7 mouse cellular contexts compared by ENCODE assay signal in the genomic region with DNA sequence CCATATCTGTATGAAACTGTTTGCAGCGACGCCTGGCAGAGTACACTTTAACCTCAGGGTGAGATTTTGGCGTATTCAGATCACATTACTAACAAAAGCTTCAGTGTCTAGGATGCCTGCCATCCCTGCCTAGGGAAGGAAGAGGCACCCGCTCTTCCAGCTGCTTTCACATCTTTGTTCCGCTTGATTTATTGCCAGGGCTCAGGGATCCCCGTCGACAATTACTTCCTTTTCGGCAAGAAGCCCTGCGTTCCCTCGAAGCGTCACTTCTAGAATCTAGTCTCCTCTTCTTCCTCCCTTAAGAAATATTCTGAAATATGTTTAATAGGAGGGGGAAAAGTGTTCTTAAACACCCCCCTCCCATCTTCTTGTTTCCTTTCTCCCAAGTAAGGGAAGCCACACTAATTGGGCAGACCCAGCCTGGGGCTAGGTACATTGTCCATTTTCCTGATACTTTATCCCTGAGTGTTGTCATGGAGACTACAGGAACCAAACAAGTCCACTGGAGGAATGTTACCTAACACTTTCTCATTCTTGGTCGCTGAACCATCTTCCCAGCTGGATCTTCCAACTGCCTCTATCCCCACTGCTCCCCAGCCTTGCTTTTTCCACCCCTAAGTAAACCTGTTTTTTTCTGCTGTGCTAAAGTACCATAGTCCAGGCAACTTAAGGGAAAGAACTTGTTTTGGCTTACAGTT. TPM values are rescaled to one million over a fixed set of nuclear protein-coding genes. Genes with fewer than 3 reads are reported as not detected.
DNase-seq lines count a peak whose midpoint lies in the region; ATAC-seq lines count a peak whose summit lies in the region.

No protein-coding gene starts in this region.

- peak; percentile 62 for ATAC-seq in forebrain, embryonic 12.5 days (ENCODE audit: low FRiP score)
- peak; percentile 64 for ATAC-seq in hindbrain, embryonic 11.5 days (ENCODE audit: low FRiP score)

- no peaks in the 10 kb centered on the region for H3K27me3 ChIP-seq in forebrain, embryonic 12.5 days
- H3K27me3 ChIP-seq in hindbrain, embryonic 11.5 days (ENCODE audit: control insufficient read depth, insufficient read depth, low read length) = no peaks in the 10 kb centered on the region
- no peaks in the 10 kb centered on the region for H3K27me3 ChIP-seq in midbrain, embryonic 10.5 days (ENCODE audit: low read depth, poor library complexity, severe bottlenecking)

- H3K27ac ChIP-seq in forebrain, embryonic 12.5 days = peak overlapping the region; percentile 50; the same call in 1 of the 2 replicates
- H3K27ac ChIP-seq in hindbrain, embryonic 11.5 days (ENCODE audit: low read depth, low read length) = no peak overlapping the region
- peak overlapping the region; percentile 65 for H3K27ac ChIP-seq in midbrain, embryonic 10.5 days (replicated peaks)

- peak; percentile 8 for DNase-seq in right cerebral cortex, postnatal 14 days
- DNase-seq in right cerebral cortex, adult 2 months (ENCODE audit: low spot score in 2 of 2) = no peak
- peak; percentile 65 for DNase-seq in hindbrain, embryonic 11.5 days (ENCODE audit: low spot score)
- DNase-seq in midbrain, embryonic 10.5 days (ENCODE audit: low spot score) = peak; percentile 39
- DNase-seq in thymus, postnatal 25 days = no peak
- DNase-seq in gastrocnemius, adult 18-20 months (ENCODE audit: low spot score) = no peak

- H3K4me1 ChIP-seq in forebrain, embryonic 12.5 days = peaks cover 20% of the 10 kb centered on the region
- no peaks in the 10 kb centered on the region for H3K4me1 ChIP-seq in hindbrain, embryonic 11.5 days (replicated peaks; ENCODE audit: control insufficient read depth, insufficient read depth, low read length)
- peaks cover 20% of the 10 kb centered on the region for H3K4me1 ChIP-seq in midbrain, embryonic 10.5 days

- H3K4me2 ChIP-seq in forebrain, embryonic 12.5 days = peak overlapping the region; percentile 42
- no peak overlapping the region; the same call in 1 of the 2 replicates for H3K4me2 ChIP-seq in hindbrain, embryonic 11.5 days (replicated peaks; ENCODE audit: low read depth, low read length)

- H3K9ac ChIP-seq in forebrain, embryonic 12.5 days = 0 out of 2 replicates have a peak overlapping the region, but pooled peaks have one; percentile 25
- H3K9ac ChIP-seq in hindbrain, embryonic 11.5 days (ENCODE audit: low read depth, low read length) = peak overlapping the region; percentile 42; the same call in 1 of the 2 replicates

- no peak overlapping the region; the same call in 1 of the 2 replicates for H3K4me3 ChIP-seq in forebrain, embryonic 12.5 days (replicated peaks)
- H3K4me3 ChIP-seq in hindbrain, embryonic 11.5 days (ENCODE audit: low read depth, low read length) = no peak overlapping the region
- H3K4me3 ChIP-seq in midbrain, embryonic 10.5 days = peak overlapping the region; percentile 34

- WGBS in forebrain, embryonic 12.5 days = 3% methylated on average over 12 of the region's 12 CpGs
- 6% methylated on average over 12 of the region's 12 CpGs for WGBS in hindbrain, embryonic 11.5 days
- WGBS in midbrain, embryonic 10.5 days = 12% methylated on average over 12 of the region's 12 CpGs

- H3K36me3 ChIP-seq in forebrain, embryonic 12.5 days (replicated peaks) = no peaks in the 10 kb centered on the region
- no peaks in the 10 kb centered on the region for H3K36me3 ChIP-seq in hindbrain, embryonic 11.5 days (ENCODE audit: control insufficient read depth, insufficient read depth, low read length)
- no peaks in the 10 kb centered on the region for H3K36me3 ChIP-seq in midbrain, embryonic 10.5 days

- H3K9me3 ChIP-seq in forebrain, embryonic 12.5 days = no peaks in the 10 kb centered on the region
- H3K9me3 ChIP-seq in hindbrain, embryonic 11.5 days (ENCODE audit: control insufficient read depth, low read length) = no peaks in the 10 kb centered on the region
- no peaks in the 10 kb centered on the region for H3K9me3 ChIP-seq in midbrain, embryonic 10.5 days (replicated peaks)

RNA-seq across cellular contexts. Expression of a gene that starts 23.0 kb away (rescaled TPM):
- polyA plus RNA-seq in forebrain, embryonic 12.5 days (2016; fragmentation: Nextera tagmentation; extraction: Ambion mirVana) = 25.9 and 28.1 TPM in 2 replicates
- 26.4 and 27.9 TPM in 2 replicates for polyA plus RNA-seq in hindbrain, embryonic 11.5 days (2014; fragmentation: Nextera tagmentation; extraction: Ambion mirVana)
- 27.9 and 33.8 TPM in 2 replicates for polyA plus RNA-seq in midbrain, embryonic 10.5 days (2016; fragmentation: Nextera tagmentation; extraction: Ambion mirVana)
- 1 to 10 TPM; 2.5 to 3.9 TPM for total RNA-seq in gastrocnemius, adult 18-20 months (2021)

RNA-seq across cellular contexts. Expression of a gene that starts 23.8 kb away (rescaled TPM):
- polyA plus RNA-seq in forebrain, embryonic 12.5 days (2016; fragmentation: Nextera tagmentation; extraction: Ambion mirVana) = 16.9 and 17.1 TPM in 2 replicates
- 19.1 and 19.5 TPM in 2 replicates for polyA plus RNA-seq in hindbrain, embryonic 11.5 days (2014; fragmentation: Nextera tagmentation; extraction: Ambion mirVana)
- polyA plus RNA-seq in midbrain, embryonic 10.5 days (2016; fragmentation: Nextera tagmentation; extraction: Ambion mirVana) = 18.7 and 19.5 TPM in 2 replicates
- total RNA-seq in gastrocnemius, adult 18-20 months (2021) = 1 to 10 TPM; 7.9 to 8.1 TPM

RNA-seq across cellular contexts. Expression of a gene that starts 52.5 kb away (rescaled TPM):
- polyA plus RNA-seq in forebrain, embryonic 12.5 days (2016; fragmentation: Nextera tagmentation; extraction: Ambion mirVana) = 16.3 and 16.6 TPM in 2 replicates
- polyA plus RNA-seq in hindbrain, embryonic 11.5 days (2014; fragmentation: Nextera tagmentation; extraction: Ambion mirVana) = 15.3 and 15.7 TPM in 2 replicates
- 9.3 and 9.7 TPM in 2 replicates for polyA plus RNA-seq in midbrain, embryonic 10.5 days (2016; fragmentation: Nextera tagmentation; extraction: Ambion mirVana)
- 1 to 10 TPM; 2.2 to 2.3 TPM for total RNA-seq in gastrocnemius, adult 18-20 months (2021)

Comparison
In these comparisons a context has a peak if more than half of its experiments do, and no peak if none do; other contexts are left out.
1. DNase-seq: peak in right cerebral cortex, postnatal 14 days (single experiment), hindbrain, embryonic 11.5 days (single experiment) and midbrain, embryonic 10.5 days (single experiment); none in right cerebral cortex, adult 2 months (0 of 2), thymus, postnatal 25 days (single experiment) and gastrocnemius, adult 18-20 months (single experiment).